Mouse (Mus musculus): ENCODE results near the gene Vopp1. TPM values are rescaled to one million over a fixed set of nuclear protein-coding genes. Genes with fewer than 3 reads are reported as not detected.
"Not testable (repeated sequence)": the region's sequence is repeated elsewhere in the genome, so short reads cannot be mapped to it uniquely, and the experiment has no call there.

The Vopp1 gene
- polyA plus RNA-seq (2014; fragmentation: Nextera tagmentation; extraction: Ambion mirVana) = 25.2 and 26.6 TPM in 2 replicates

GRCm38 (mm10) chr6:57824422-57825258, at the start of gene Vopp1:
Gene Vopp1, minus strand, starts transcription at chr6:57825159.
- H3K4me3 ChIP-seq (ENCODE audit: low read depth, low read length) = peak within 1 kb of the TSS; percentile 84
- no peaks in the 10 kb centered on the region for H3K9me3 ChIP-seq (ENCODE audit: control insufficient read depth, low read length)
- ATAC-seq (ENCODE audit: low read depth) (peak; percentile 92), DNase-seq (ENCODE audit: low spot score) (peak; percentile 85)
- peak within 1 kb of the TSS; percentile 59 for H3K4me2 ChIP-seq (ENCODE audit: low read depth, low read length)
- H3K27ac ChIP-seq (replicated peaks; ENCODE audit: low read depth, low read length) = peak within 1 kb of the TSS; percentile 95
- WGBS = 1% methylated on average over 55 of the region's 87 CpGs
- H3K9ac ChIP-seq (ENCODE audit: low read depth, low read length) = peak within 1 kb of the TSS; percentile 95
- no peaks in the 10 kb centered on the region for H3K27me3 ChIP-seq (replicated peaks; ENCODE audit: control insufficient read depth, insufficient read depth, low read length)
- no peaks in the 10 kb centered on the region for H3K36me3 ChIP-seq (ENCODE audit: control insufficient read depth, insufficient read depth, low read length)
- H3K4me1 ChIP-seq (ENCODE audit: control insufficient read depth, insufficient read depth, low read length) = no peaks in the 10 kb centered on the region

- ATAC-seq (ENCODE audit: low read depth) = 0 out of 2 replicates have a peak, but pooled peaks have one; percentile 55
- H3K9ac ChIP-seq (ENCODE audit: low read depth, low read length) = no peak overlapping the region
- H3K27me3 ChIP-seq (replicated peaks; ENCODE audit: control insufficient read depth, insufficient read depth, low read length) = no peaks in the 10 kb centered on the region
- WGBS = 52% methylated on average over 6 of the region's 6 CpGs
- no peaks in the 10 kb centered on the region for H3K9me3 ChIP-seq (ENCODE audit: control insufficient read depth, low read length)
- H3K27ac ChIP-seq (replicated peaks; ENCODE audit: low read depth, low read length) = no peak overlapping the region
- no peak overlapping the region for H3K4me2 ChIP-seq (ENCODE audit: low read depth, low read length)
- no peaks in the 10 kb centered on the region for H3K4me1 ChIP-seq (ENCODE audit: control insufficient read depth, insufficient read depth, low read length)
- DNase-seq (ENCODE audit: low spot score) = peak; percentile 67
- no peak overlapping the region for H3K4me3 ChIP-seq (ENCODE audit: low read depth, low read length)
- H3K36me3 ChIP-seq (ENCODE audit: control insufficient read depth, insufficient read depth, low read length) = no peaks in the 10 kb centered on the region
Measured at GRCm38 (mm10) chr6:57859043-57860042, 34.4 kb upstream of the Vopp1 start.

- not testable (repeated sequence) for H3K4me1 ChIP-seq (ENCODE audit: control insufficient read depth, insufficient read depth, low read length); H3K9me3 ChIP-seq (ENCODE audit: control insufficient read depth, low read length); ATAC-seq (ENCODE audit: low read depth); H3K27me3 ChIP-seq (replicated peaks; ENCODE audit: control insufficient read depth, insufficient read depth, low read length); H3K9ac ChIP-seq (ENCODE audit: low read depth, low read length); H3K36me3 ChIP-seq (ENCODE audit: control insufficient read depth, insufficient read depth, low read length); H3K27ac ChIP-seq (replicated peaks; ENCODE audit: low read depth, low read length); DNase-seq (ENCODE audit: low spot score); H3K4me2 ChIP-seq (ENCODE audit: low read depth, low read length); H3K4me3 ChIP-seq (ENCODE audit: low read depth, low read length)
- whole genome bisulfite sequencing = 91% methylated on average over 5 of the region's 5 CpGs
Measured at GRCm38 (mm10) chr6:57851177-57851576, 26.2 kb upstream of the Vopp1 start.

- ATAC-seq (ENCODE audit: low read depth) (no peak), DNase-seq (ENCODE audit: low spot score) (no peak)
- Histone ChIP-seq H3K4me1 (ENCODE audit: control insufficient read depth, insufficient read depth, low read length) (no peaks in the 10 kb centered on the region), H3K4me2 (ENCODE audit: low read depth, low read length) (no peak within 1 kb of the TSS), H3K27me3 (replicated peaks; ENCODE audit: control insufficient read depth, insufficient read depth, low read length) (no peaks in the 10 kb centered on the region), H3K9ac (ENCODE audit: low read depth, low read length) (no peak within 1 kb of the TSS), H3K4me3 (ENCODE audit: low read depth, low read length) (no peak within 1 kb of the TSS), H3K36me3 (ENCODE audit: control insufficient read depth, insufficient read depth, low read length) (no peaks in the 10 kb centered on the region), H3K9me3 (ENCODE audit: control insufficient read depth, low read length) (no peaks in the 10 kb centered on the region), H3K27ac (replicated peaks; ENCODE audit: low read depth, low read length) (no peak within 1 kb of the TSS)
- 44% methylated on average over 1 of the region's 1 CpGs for WGBS
Measured at GRCm38 (mm10) chr6:57850286-57850685, 25.3 kb upstream of the Vopp1 start, which contains the start of gene Vmn1r21. Gene Vmn1r21, minus strand, starts transcription at chr6:57850343.

- Histone ChIP-seq H3K4me1 (ENCODE audit: control insufficient read depth, insufficient read depth, low read length) (no peaks in the 10 kb centered on the region), H3K9me3 (ENCODE audit: control insufficient read depth, low read length) (no peaks in the 10 kb centered on the region), H3K4me3 (ENCODE audit: low read depth, low read length) (no peak overlapping the region), H3K27me3 (replicated peaks; ENCODE audit: control insufficient read depth, insufficient read depth, low read length) (no peaks in the 10 kb centered on the region), H3K27ac (replicated peaks; ENCODE audit: low read depth, low read length) (no peak overlapping the region), H3K36me3 (ENCODE audit: control insufficient read depth, insufficient read depth, low read length) (no peaks in the 10 kb centered on the region), H3K4me2 (ENCODE audit: low read depth, low read length) (no peak overlapping the region), H3K9ac (ENCODE audit: low read depth, low read length) (no peak overlapping the region)
- WGBS = 57% methylated on average over 2 of the region's 2 CpGs
- DNase-seq (ENCODE audit: low spot score) (no peak), ATAC-seq (ENCODE audit: low read depth) (no peak)
Measured at GRCm38 (mm10) chr6:57839693-57840408, 14.9 kb upstream of the Vopp1 start.

- Histone ChIP-seq H3K9me3 (ENCODE audit: control insufficient read depth, low read length) (no peaks in the 10 kb centered on the region), H3K36me3 (ENCODE audit: control insufficient read depth, insufficient read depth, low read length) (no peaks in the 10 kb centered on the region), H3K4me3 (ENCODE audit: low read depth, low read length) (peak overlapping the region; percentile 84), H3K27ac (replicated peaks; ENCODE audit: low read depth, low read length) (peak overlapping the region; percentile 95), H3K4me1 (ENCODE audit: control insufficient read depth, insufficient read depth, low read length) (no peaks in the 10 kb centered on the region), H3K27me3 (replicated peaks; ENCODE audit: control insufficient read depth, insufficient read depth, low read length) (no peaks in the 10 kb centered on the region), H3K4me2 (ENCODE audit: low read depth, low read length) (peak overlapping the region; percentile 59), H3K9ac (ENCODE audit: low read depth, low read length) (peak overlapping the region; percentile 95)
- WGBS = 5% methylated on average over 5 of the region's 5 CpGs
- DNase-seq (ENCODE audit: low spot score) = no peak
- no peak for ATAC-seq (ENCODE audit: low read depth)
Measured at GRCm38 (mm10) chr6:57825259-57825715, 328 bp upstream of the Vopp1 start.

- no peaks in the 10 kb centered on the region for H3K9me3 ChIP-seq (ENCODE audit: control insufficient read depth, low read length)
- H3K9ac ChIP-seq (ENCODE audit: low read depth, low read length) = no peak overlapping the region
- WGBS = 26% methylated on average over 3 of the region's 3 CpGs
- no peak for DNase-seq (ENCODE audit: low spot score)
- H3K4me3 ChIP-seq (ENCODE audit: low read depth, low read length) = peak overlapping the region; percentile 84
- peak overlapping the region; percentile 59 for H3K4me2 ChIP-seq (ENCODE audit: low read depth, low read length)
- H3K36me3 ChIP-seq (ENCODE audit: control insufficient read depth, insufficient read depth, low read length) = no peaks in the 10 kb centered on the region
- H3K27ac ChIP-seq (replicated peaks; ENCODE audit: low read depth, low read length) = no peak overlapping the region
- no peak for ATAC-seq (ENCODE audit: low read depth)
- H3K4me1 ChIP-seq (ENCODE audit: control insufficient read depth, insufficient read depth, low read length) = no peaks in the 10 kb centered on the region
- H3K27me3 ChIP-seq (replicated peaks; ENCODE audit: control insufficient read depth, insufficient read depth, low read length) = no peaks in the 10 kb centered on the region
Measured at GRCm38 (mm10) chr6:57823461-57823860, 1.5 kb downstream of the Vopp1 start.

Data from embryonic facial prominence, embryonic 14.5 days (tissue).